Mouse (Mus musculus): ENCODE results near the gene Pld4. TPM values are rescaled to one million over a fixed set of nuclear protein-coding genes. Genes with fewer than 3 reads are reported as not detected.

The Pld4 gene
- polyA plus RNA-seq, 1 experiment: 7.8 TPM

DNA sequence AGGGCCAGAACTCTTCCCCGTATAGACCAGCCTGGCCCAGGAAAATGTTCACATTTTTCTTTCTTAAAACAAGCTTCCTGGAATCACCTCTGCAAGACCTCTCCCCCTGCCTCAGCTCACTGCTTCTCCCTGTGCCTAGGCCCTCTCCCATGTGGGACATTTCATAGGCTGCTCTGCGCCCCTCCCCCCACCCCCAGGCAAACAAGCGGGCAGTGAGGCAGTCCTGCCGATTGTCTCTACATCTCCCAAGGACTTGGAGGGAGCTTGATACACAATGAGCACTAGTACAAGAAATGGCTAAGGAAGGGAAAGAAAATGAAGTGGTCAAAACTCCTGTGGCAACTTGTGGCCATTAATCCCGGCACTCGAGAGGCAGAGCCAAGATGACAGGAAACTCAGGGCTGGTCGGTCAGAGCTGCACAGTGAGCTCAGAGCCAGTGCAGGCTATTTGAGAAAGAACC is 33.9 kb downstream of the Pld4 start:
- Histone ChIP-seq H3K4me1 (ENCODE audit: control insufficient read depth, insufficient read depth, low read length) (peaks cover 4% of the 10 kb centered on the region), H3K27me3 (ENCODE audit: control insufficient read depth, insufficient read depth, low read length) (no peaks in the 10 kb centered on the region), H3K27ac (ENCODE audit: insufficient read depth, low read length) (no peak overlapping the region), H3K4me3 (replicated peaks; ENCODE audit: insufficient read depth, low read depth, low read length) (no peak overlapping the region)
- TF ChIP-seq POLR2A (IDR thresholded peaks at IDR 0.05; ENCODE audit: borderline replicate concordance, insufficient read depth, low read length) (no peak), CTCF (IDR thresholded peaks at IDR 0.05; ENCODE audit: borderline replicate concordance, insufficient read depth, low read depth, low read length) (no peak)
- WGBS: 33% methylated on average over 7 of the region's 7 CpGs
- no peak for DNase-seq

DNA sequence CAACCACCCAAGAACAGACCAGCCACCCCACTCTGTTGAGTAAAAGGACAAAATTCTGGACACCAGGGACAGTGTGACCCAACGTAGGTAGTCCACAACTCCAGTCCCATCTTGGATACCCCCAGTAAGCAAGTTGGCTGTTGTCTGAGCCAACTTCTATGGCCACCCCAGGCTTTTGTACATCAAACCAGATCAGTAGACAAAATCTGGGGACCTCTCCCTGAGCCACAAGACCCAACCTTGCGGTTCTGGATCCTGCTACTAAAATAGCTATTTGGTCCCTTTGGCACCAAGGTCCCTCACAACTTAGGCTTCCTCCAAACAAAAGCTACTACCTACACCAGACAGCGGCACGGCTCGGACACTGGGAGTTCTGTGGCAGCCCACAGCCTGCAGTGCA is 34.5 kb downstream of the Pld4 start:
- Histone ChIP-seq H3K27me3 (ENCODE audit: control insufficient read depth, insufficient read depth, low read length) (no peaks in the 10 kb centered on the region), H3K27ac (ENCODE audit: insufficient read depth, low read length) (no peak overlapping the region), H3K4me3 (replicated peaks; ENCODE audit: insufficient read depth, low read depth, low read length) (no peak overlapping the region), H3K4me1 (ENCODE audit: control insufficient read depth, insufficient read depth, low read length) (peaks cover 4% of the 10 kb centered on the region)
- WGBS: 96% methylated on average over 5 of the region's 5 CpGs
- no peak for DNase-seq
- no peak for TF ChIP-seq CTCF (IDR thresholded peaks at IDR 0.05; ENCODE audit: borderline replicate concordance, insufficient read depth, low read depth, low read length)
- no peak for TF ChIP-seq POLR2A (IDR thresholded peaks at IDR 0.05; ENCODE audit: borderline replicate concordance, insufficient read depth, low read length)

- Histone ChIP-seq H3K4me1 (ENCODE audit: control insufficient read depth, insufficient read depth, low read length) (peaks cover 4% of the 10 kb centered on the region), H3K27me3 (ENCODE audit: control insufficient read depth, insufficient read depth, low read length) (no peaks in the 10 kb centered on the region), H3K4me3 (replicated peaks; ENCODE audit: insufficient read depth, low read depth, low read length) (no peak overlapping the region), H3K27ac (ENCODE audit: insufficient read depth, low read length) (no peak overlapping the region)
- TF ChIP-seq CTCF (IDR thresholded peaks at IDR 0.05; ENCODE audit: borderline replicate concordance, insufficient read depth, low read depth, low read length) (no peak), POLR2A (IDR thresholded peaks at IDR 0.05; ENCODE audit: borderline replicate concordance, insufficient read depth, low read length) (no peak)
- WGBS: 74% methylated on average over 18 of the region's 18 CpGs
- no peak for DNase-seq
Measured at GRCm38 (mm10) chr12:112795466-112796104, 35.1 kb downstream of the Pld4 start.

DNA sequence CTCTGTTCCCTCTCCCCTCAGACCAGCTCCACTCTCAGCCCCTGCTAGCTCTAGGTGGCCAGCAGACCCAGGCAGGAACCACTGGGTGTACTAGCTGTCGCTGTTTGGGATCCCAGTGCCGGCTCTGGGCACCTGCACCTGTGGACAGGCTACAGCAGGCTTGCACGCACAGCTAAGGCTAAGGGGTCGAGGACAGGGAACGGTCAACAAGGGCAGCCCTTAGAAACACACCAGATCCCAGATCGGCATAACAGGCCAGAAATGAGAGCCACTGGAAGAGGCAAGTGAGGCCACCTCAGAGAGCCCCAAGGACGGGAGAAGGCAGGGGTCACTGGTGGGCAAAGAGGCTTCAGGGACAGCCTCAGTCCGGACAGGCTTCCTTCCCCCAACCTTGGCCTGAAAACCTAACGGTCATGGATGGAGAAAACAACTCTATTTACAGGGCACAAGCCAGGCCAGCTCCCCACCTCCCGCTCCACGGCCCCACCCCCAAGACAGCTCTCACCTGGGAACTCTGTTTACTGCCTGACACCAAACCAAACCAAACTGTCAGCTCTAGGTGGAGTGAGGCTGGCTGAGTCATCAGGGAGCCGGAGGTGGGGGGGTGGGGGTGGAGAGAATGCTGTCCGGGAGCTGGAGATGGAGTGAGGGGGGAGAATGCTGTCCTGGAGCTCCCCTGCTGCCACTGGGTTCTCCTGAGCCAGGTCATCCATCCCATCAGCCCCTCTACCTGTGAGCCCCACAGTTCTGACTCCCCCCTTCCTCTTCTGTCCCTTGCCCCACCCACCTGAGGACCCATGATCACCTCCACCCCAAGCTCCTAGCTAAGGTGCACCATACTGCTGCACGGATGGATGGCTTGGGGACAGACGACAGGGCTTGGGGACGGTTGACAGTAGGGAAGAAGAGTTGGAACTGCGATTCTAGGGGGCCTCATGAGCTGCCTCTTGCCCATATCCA is 36.4 kb downstream of the Pld4 start:
- WGBS: 66% methylated on average over 17 of the region's 17 CpGs
- Histone ChIP-seq H3K27me3 (ENCODE audit: control insufficient read depth, insufficient read depth, low read length) (no peaks in the 10 kb centered on the region), H3K27ac (ENCODE audit: insufficient read depth, low read length) (no peak overlapping the region), H3K4me3 (replicated peaks; ENCODE audit: insufficient read depth, low read depth, low read length) (no peak overlapping the region), H3K4me1 (ENCODE audit: control insufficient read depth, insufficient read depth, low read length) (peaks cover 5% of the 10 kb centered on the region)
- DNase-seq: no peak
- TF ChIP-seq CTCF (IDR thresholded peaks at IDR 0.05; ENCODE audit: borderline replicate concordance, insufficient read depth, low read depth, low read length) (no peak), POLR2A (IDR thresholded peaks at IDR 0.05; ENCODE audit: borderline replicate concordance, insufficient read depth, low read length) (no peak)

DNA sequence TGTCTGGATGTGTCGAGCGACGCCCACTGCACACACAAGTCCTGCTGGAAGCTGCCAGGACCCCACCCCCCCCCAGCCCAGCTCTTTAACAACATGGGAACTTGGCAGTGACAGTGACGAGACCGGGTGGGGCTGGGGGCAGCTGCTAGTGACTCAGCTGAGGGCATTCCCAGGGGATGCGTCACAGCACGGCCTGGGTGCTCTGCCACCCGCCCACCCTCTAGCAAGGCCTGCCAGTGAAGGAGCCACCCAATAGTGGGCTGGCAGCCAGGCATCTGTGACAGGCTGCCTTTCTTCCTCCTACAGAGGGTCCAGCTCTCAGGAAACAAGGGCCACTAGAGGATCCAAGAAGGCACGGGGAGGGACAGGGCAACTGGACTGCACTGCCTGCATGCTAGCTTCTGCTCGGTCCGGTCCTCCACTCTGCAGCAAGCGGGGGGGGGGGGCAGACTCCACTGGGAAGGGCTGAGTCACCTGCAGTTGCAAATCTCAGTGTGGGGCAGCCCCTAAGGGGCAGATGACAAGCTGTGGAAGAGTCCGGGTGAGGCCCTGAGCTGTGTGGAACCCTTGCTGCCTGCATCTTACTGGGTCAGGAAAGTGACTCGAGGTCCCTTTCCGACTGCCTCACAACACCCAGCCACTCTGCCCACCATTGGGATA is 37.3 kb downstream of the Pld4 start:
- WGBS: 39% methylated on average over 15 of the region's 15 CpGs
- Histone ChIP-seq H3K27me3 (ENCODE audit: control insufficient read depth, insufficient read depth, low read length) (no peaks in the 10 kb centered on the region), H3K27ac (ENCODE audit: insufficient read depth, low read length) (no peak overlapping the region), H3K4me1 (ENCODE audit: control insufficient read depth, insufficient read depth, low read length) (peaks cover 7% of the 10 kb centered on the region), H3K4me3 (replicated peaks; ENCODE audit: insufficient read depth, low read depth, low read length) (no peak overlapping the region)
- no peak for TF ChIP-seq POLR2A (IDR thresholded peaks at IDR 0.05; ENCODE audit: borderline replicate concordance, insufficient read depth, low read length)
- TF ChIP-seq CTCF (IDR thresholded peaks at IDR 0.05; ENCODE audit: borderline replicate concordance, insufficient read depth, low read depth, low read length): no peak
- no peak for DNase-seq

GRCm38 (mm10) chr12:112798332-112798681 is 37.9 kb downstream of the Pld4 start:
- Histone ChIP-seq H3K27ac (ENCODE audit: insufficient read depth, low read length) (no peak overlapping the region), H3K4me1 (ENCODE audit: control insufficient read depth, insufficient read depth, low read length) (peaks cover 7% of the 10 kb centered on the region), H3K27me3 (ENCODE audit: control insufficient read depth, insufficient read depth, low read length) (no peaks in the 10 kb centered on the region), H3K4me3 (replicated peaks; ENCODE audit: insufficient read depth, low read depth, low read length) (no peak overlapping the region)
- no peak for DNase-seq
- TF ChIP-seq CTCF (IDR thresholded peaks at IDR 0.05; ENCODE audit: borderline replicate concordance, insufficient read depth, low read depth, low read length) (no peak), POLR2A (IDR thresholded peaks at IDR 0.05; ENCODE audit: borderline replicate concordance, insufficient read depth, low read length) (no peak)
- WGBS: 58% methylated on average over 5 of the region's 5 CpGs

GRCm38 (mm10) chr12:112798716-112799115 is 38.3 kb downstream of the Pld4 start:
- TF ChIP-seq POLR2A (IDR thresholded peaks at IDR 0.05; ENCODE audit: borderline replicate concordance, insufficient read depth, low read length) (no peak), CTCF (IDR thresholded peaks at IDR 0.05; ENCODE audit: borderline replicate concordance, insufficient read depth, low read depth, low read length) (no peak)
- Histone ChIP-seq H3K27me3 (ENCODE audit: control insufficient read depth, insufficient read depth, low read length) (no peaks in the 10 kb centered on the region), H3K4me3 (replicated peaks; ENCODE audit: insufficient read depth, low read depth, low read length) (no peak overlapping the region), H3K27ac (ENCODE audit: insufficient read depth, low read length) (no peak overlapping the region), H3K4me1 (ENCODE audit: control insufficient read depth, insufficient read depth, low read length) (peaks cover 6% of the 10 kb centered on the region)
- WGBS: 80% methylated on average over 5 of the region's 5 CpGs
- DNase-seq: no peak
